Mouse (Mus musculus) heart, adult 2 months (tissue): ENCODE measurements at regions not wholly inside any gene's neighbourhood (a gene's known extent, or its start where the extent isn't known, plus 50 kb on each side); places are given as distances from the start of the nearest gene placed in this dataset.

ENCODE experiments used
- CTCF ChIP-seq: fragments of 200-600 bp; IDR thresholded peaks from 2 replicates; pipeline ENCODE4 v1.8.1; 2022; ENCODE audit warnings: antibody characterized with exemption, mild to moderate bottlenecking, moderate library complexity
- EP300 ChIP-seq: fragments of 200-500 bp; IDR thresholded peaks from 2 replicates; pipeline ENCODE4 v1.6.1; 2011; ENCODE audit warnings: low read depth, low read length, control low read depth; ENCODE audit not compliant: insufficient read depth
- POLR2A ChIP-seq: fragments of 200-500 bp; IDR thresholded peaks from 2 replicates; pipeline ENCODE4 v1.6.1; 2011; ENCODE audit warnings: mild to moderate bottlenecking, low read depth, low read length, control low read depth; ENCODE audit not compliant: insufficient read depth

- no peak for TF ChIP-seq EP300
- TF ChIP-seq CTCF = no peak
- TF ChIP-seq POLR2A = no peak
Observed at GRCm38 (mm10) chr14:123078804-123079203, 95.0 kb upstream of the Tmtc4 start.
